Mouse (Mus musculus) G1E (cell line): ENCODE results near the gene Pex11b.

Experiments used
- CTCF ChIP-seq: IDR thresholded peaks from 2 replicates; pipeline ENCODE4 v1.5.1; 2012; ENCODE audit warnings: low read depth, low read length, inconsistent platforms, mixed read lengths
- POLR2AphosphoS5 ChIP-seq: IDR thresholded peaks from 2 replicates; pipeline ENCODE4 v1.6.1; 2012; ENCODE audit warnings: low read depth, low read length, inconsistent platforms; ENCODE audit not compliant: insufficient replicate concordance

DNA sequence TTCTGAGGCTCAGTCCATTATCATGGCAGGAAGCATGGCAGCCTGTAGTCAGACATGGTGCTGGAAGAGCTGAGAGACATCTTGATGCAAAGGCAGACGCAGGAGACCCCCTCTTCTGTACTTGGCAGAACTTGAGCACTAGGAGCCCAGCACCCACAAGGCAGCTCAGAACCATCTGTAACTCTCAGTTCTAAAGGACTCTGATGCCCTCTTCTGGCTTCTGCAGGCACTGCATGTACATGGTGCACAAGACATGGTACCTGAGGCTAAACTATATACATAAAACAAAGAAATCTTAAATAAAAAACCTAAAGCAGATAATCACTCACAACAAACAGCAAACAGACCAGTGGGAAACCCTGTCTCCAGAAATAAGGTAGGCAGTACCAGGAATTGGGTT lies 4.0 kb downstream of the Pex11b start:
- peak; percentile 58 for TF ChIP-seq CTCF
- no peak for TF ChIP-seq POLR2AphosphoS5
